Mouse (Mus musculus): Measurements from ENCODE around the gene Herc3.

The Herc3 gene

GRCm38 (mm10) chr6:58920735-58921134 is 89.5 kb downstream of the Herc3 start:
- DNase-seq (ENCODE audit: low spot score in 2 of 2) = no peak

- no peak for DNase-seq (ENCODE audit: low spot score in 2 of 2)
Measured at GRCm38 (mm10) chr6:58921623-58922022, 90.4 kb downstream of the Herc3 start.

- no peak for DNase-seq (ENCODE audit: low spot score in 2 of 2)
Measured at GRCm38 (mm10) chr6:58922511-58922910, 91.2 kb downstream of the Herc3 start.

GRCm38 (mm10) chr6:58927881-58928280 is 96.6 kb downstream of the Herc3 start:
- no peak for DNase-seq (ENCODE audit: low spot score in 2 of 2)

- no peak for DNase-seq (ENCODE audit: low spot score in 2 of 2)
Measured at GRCm38 (mm10) chr6:58929911-58930431, 98.7 kb downstream of the Herc3 start.

GRCm38 (mm10) chr6:58931149-58931548 is 99.9 kb downstream of the Herc3 start:
- no peak for DNase-seq (ENCODE audit: low spot score in 2 of 2)

GRCm38 (mm10) chr6:58932515-58933188 is 101.4 kb downstream of the Herc3 start:
- no peak for DNase-seq (ENCODE audit: low spot score in 2 of 2)

- no peak for DNase-seq (ENCODE audit: low spot score in 2 of 2)
Measured at GRCm38 (mm10) chr6:58933189-58933913, 102.1 kb downstream of the Herc3 start.

GRCm38 (mm10) chr6:58934144-58934543 is 102.9 kb downstream of the Herc3 start:
- no peak for DNase-seq (ENCODE audit: low spot score in 2 of 2)

DNA sequence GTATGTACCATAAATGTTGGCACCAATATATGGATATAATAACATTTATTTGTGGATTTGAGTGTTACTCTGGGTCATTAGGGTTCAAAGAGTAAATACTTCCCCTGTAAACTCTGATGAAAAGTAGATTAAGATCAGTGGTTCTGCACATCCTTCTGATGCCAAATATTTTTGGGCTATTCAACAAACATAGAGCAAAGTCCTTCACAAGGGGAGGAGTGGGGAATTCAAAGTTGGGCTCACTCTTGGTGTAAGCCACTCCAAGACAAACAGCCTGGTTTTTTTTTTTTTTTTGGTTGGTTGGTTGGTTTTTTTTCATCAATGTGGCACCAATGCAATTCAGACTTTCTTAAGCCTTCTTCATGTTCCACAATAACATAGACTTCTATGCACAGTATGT is 106.5 kb downstream of the Herc3 start:
- DNase-seq (ENCODE audit: low spot score in 2 of 2) = no peak

DNA sequence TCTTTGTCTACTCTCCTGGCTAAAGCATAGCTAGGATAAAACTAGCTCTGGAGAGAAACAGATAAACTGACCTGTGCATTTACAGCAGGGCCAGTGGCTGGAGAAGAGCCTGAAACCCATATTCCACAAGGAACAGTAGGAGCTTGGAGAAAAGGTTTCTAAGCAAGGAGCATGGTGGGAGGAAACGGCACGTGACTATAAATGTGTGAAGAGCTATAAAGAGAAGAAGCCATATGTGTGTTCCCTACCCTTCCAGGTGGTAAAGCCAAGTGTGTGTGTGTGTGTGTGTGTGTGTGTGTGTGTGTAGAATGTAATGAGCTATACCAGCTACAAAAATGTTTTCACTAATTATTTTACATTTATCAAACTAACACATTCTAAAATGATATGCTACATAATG is 111.0 kb downstream of the Herc3 start:
- DNase-seq (ENCODE audit: low spot score in 2 of 2) = no peak

DNA sequence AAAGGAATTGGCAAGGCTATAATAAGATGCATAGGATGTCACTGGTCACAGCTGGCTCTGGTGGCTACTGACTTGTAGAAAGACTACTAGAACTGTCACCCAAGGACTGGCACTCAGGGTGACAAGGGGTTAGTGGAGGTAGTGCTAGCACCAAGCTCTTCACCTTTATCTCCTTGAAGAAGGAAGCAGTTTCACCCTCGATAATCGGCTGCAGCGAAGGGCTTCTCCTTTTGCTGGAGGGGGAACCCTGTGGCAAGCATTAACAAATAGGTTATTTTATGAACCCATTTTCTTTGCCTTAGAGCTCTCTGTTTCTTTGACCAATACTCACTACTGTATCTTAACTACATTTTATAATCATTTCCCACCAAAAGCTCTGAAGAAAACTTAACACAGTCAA is 112.7 kb downstream of the Herc3 start:
- no peak for DNase-seq (ENCODE audit: low spot score in 2 of 2)

- no peak for DNase-seq (ENCODE audit: low spot score in 2 of 2)
Measured at GRCm38 (mm10) chr6:58946246-58946645, 115.0 kb downstream of the Herc3 start.

- no peak for DNase-seq (ENCODE audit: low spot score in 2 of 2)
Measured at GRCm38 (mm10) chr6:58946840-58947239, 115.6 kb downstream of the Herc3 start.

GRCm38 (mm10) chr6:58950410-58950809 is 119.1 kb downstream of the Herc3 start:
- DNase-seq (ENCODE audit: low spot score in 2 of 2) = no peak

GRCm38 (mm10) chr6:58951128-58951992 is 120.1 kb downstream of the Herc3 start:
- no peak for DNase-seq (ENCODE audit: low spot score in 2 of 2)

DNA sequence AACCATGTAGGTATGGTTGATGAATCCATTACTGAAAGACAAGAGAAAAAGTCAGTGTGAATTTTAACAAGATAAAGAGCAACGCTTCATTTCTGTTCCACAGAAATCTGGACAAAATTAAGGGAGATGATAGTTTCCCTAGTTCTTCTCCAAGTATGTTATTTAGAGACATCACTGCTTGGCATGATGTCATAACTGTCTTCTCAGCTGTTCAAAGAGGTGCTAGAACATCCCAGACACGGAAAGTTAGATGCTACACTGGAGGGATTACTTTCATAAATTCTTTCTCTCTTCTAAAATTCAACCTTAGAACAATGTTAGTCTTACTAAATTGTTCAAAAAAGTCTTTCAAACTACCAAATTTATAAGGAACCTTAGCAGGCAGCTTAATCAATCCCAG is 129.3 kb downstream of the Herc3 start:
- DNase-seq (ENCODE audit: low spot score in 2 of 2) = no peak

DNA sequence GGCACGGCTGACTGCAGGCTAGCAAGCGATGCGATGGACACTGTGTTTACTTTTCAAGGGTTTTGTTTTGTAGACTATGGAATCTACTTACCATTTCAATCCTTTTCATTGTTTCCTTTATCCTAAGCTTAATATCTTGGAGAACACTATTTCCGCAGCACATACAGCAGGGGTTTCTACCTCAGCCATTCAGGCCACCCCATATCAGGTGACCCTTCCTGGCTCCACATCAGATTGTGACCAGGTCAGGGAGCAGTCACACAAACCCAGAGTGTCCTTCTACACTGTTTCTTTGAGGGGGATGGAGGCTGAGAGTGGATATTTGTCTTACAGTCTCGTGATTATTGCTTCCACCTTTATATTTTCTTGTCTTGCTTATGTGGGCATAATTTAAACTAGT is 131.4 kb downstream of the Herc3 start:
- no peak for DNase-seq (ENCODE audit: low spot score in 2 of 2)

DNA sequence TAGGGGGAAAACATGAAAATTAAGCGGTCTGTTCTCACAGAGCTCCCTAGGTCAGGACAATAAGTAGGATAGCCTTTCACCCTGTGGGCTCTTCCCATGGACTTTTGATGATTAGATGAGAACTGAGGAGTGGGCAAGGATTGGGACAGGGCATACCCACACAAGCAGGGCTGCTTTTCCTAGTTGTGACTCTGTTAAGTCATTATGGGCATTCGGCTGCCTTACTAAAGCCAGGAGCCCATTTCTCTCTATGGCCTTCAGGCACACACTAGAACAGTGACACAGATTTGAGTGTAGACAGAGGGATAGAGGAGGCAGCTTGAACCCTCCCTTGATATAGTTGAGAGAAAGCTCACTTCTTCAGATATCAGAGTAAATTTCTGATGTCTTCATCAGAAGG is 132.8 kb downstream of the Herc3 start:
- no peak for DNase-seq (ENCODE audit: low spot score in 2 of 2)

- no peak for DNase-seq (ENCODE audit: low spot score in 2 of 2)
Measured at GRCm38 (mm10) chr6:58964565-58964964, 133.3 kb downstream of the Herc3 start.

DNA sequence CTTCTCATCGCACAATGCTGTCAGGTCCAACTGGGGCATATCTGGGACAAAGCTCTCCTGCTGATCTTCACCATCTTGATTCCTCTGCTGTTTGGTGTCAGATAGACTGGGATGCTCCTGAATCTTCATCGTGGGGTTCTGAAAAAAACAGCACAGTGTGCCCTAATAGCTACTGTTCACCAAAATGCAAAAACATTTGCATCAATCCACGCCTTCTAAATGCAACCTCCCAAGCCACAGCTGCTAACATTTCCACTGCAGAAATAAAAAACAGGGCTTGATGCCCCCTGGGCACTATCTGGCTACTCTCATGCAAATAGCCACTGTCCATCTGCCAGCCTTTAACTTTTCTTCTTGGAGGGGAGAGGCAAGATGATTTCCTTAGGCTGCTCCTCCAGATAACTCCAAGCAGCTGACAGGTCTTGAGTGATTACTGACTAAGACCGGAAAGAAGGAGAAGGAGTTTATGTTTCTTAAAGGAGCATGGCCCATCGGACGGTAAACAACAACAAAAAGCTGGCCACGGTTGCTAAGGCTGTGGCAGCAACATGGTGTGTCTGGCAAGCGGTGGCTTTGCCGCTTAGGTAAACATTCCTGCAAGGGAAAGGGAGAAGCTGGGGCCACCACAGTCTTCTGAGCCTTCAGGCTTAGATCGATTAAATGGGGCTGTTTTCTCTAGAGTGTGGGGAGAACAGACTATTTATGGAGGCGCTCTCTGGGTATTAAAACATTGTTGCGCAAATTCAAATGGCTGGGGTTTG is 134.0 kb downstream of the Herc3 start:
- no peak for DNase-seq (ENCODE audit: low spot score in 2 of 2)

GRCm38 (mm10) chr6:58968272-58968671 is 137.0 kb downstream of the Herc3 start:
- no peak for DNase-seq (ENCODE audit: low spot score in 2 of 2)

Measured in thymus, postnatal 10 days (tissue).